Mouse (Mus musculus) cerebellum, adult 2 months (tissue): Measurements from ENCODE around the gene Ppp6r2. TPM values are rescaled to one million over a fixed set of nuclear protein-coding genes. Genes with fewer than 3 reads are reported as not detected.

ENCODE experiments used
- DNase-seq, 2 experiments: peaks; one replicate each; pipeline ENCODE4 v3.0.0; 2021
- H3K27ac ChIP-seq: fragments of 200-500 bp; 2 replicates; pipeline ENCODE4 v1.5.1; 2012; ENCODE audit warnings: low read length, control low read depth, inconsistent platforms; ENCODE audit not compliant: insufficient read depth
- H3K27me3 ChIP-seq: fragments of 200-500 bp; 2 replicates; pipeline ENCODE4 v1.6.1; 2012; ENCODE audit warnings: inconsistent platforms, mild to moderate bottlenecking, low read length, moderate library complexity; ENCODE audit not compliant: control insufficient read depth, insufficient read depth
- H3K4me1 ChIP-seq: fragments of 200-500 bp; 2 replicates; pipeline ENCODE4 v1.6.1; 2011; ENCODE audit warnings: low read length; ENCODE audit not compliant: control insufficient read depth, insufficient read depth
- H3K4me3 ChIP-seq: fragments of 200-500 bp; replicated peaks from 2 replicates; pipeline ENCODE3; 2011; ENCODE audit warnings: mild to moderate bottlenecking, low read depth, low read length, control low read depth; ENCODE audit not compliant: insufficient read depth
- CTCF ChIP-seq: fragments of 200-500 bp; IDR thresholded peaks from 2 replicates; pipeline ENCODE4 v1.5.1; 2011; ENCODE audit warnings: low read depth, mild to moderate bottlenecking, control low read depth, low read length, moderate library complexity, borderline replicate concordance; ENCODE audit not compliant: insufficient read depth
- POLR2A ChIP-seq: fragments of 200-500 bp; IDR thresholded peaks from 2 replicates; pipeline ENCODE4 v1.6.1; 2011; ENCODE audit warnings: low read length, control low read depth, borderline replicate concordance; ENCODE audit not compliant: insufficient read depth
- WGBS: fragments of 180-500 bp; shearing (Covaris S2); methylation state at CpG from one replicate; pipeline ENCODE4 v1.1.7; 2018; 5-methylcytosine and 5-hydroxymethylcytosine counted together
- polyA plus RNA-seq: library from polyadenylated mRNA; depleted of rRNA; stranded (reverse); fragments of >200 nt; gene quantifications from 2 replicates; pipeline ENCODE4 v1.2.3, GENCODE M21; 2012; rRNA removed

Gene Ppp6r2
- polyA plus RNA-seq, 1 experiment: 240 TPM

DNA sequence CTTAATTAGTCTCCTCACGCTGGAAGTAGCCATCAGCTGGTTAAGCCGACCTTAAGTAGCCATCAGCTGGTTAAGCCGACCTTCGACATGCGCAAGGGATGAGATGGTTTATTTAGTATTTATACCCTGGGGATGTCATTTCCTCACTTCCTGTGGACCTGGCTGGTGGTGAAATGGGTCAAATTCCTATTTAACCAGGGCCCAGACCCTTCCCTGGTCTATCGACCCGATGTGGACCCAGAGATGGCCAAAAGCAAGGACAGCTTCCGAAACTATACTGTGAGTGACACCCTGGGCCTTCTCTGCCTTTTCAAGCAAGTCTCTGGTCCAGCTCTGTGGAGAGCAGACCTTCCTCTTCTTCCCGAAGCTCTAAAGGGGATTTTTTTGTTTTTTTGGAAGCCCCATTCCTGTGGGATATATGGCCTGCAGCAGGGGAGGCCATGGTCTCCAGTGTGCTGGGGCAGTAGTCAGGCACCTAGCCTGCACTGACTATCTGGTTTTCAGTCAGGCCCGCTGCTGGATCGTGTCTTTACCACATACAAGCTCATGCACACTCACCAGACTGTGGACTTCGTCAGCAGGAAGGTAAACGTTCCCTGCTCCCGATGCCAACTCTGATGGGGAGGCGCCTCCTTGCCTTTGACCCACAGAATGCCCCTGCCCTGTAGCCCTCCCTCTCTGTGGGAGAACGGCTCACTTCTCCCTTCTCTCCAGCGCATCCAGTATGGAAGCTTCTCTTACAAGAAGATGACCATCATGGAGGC lies 123.6 kb downstream of the Ppp6r2 start:
- no peak overlapping the region for H3K27ac ChIP-seq
- H3K4me3 ChIP-seq: no peak overlapping the region
- TF ChIP-seq POLR2A (no peak), CTCF (no peak)
- no peak for DNase-seq
- H3K27me3 ChIP-seq: no peaks in the 10 kb centered on the region
- WGBS: 85% methylated on average over 17 of the region's 17 CpGs
- no peaks in the 10 kb centered on the region for H3K4me1 ChIP-seq

DNA sequence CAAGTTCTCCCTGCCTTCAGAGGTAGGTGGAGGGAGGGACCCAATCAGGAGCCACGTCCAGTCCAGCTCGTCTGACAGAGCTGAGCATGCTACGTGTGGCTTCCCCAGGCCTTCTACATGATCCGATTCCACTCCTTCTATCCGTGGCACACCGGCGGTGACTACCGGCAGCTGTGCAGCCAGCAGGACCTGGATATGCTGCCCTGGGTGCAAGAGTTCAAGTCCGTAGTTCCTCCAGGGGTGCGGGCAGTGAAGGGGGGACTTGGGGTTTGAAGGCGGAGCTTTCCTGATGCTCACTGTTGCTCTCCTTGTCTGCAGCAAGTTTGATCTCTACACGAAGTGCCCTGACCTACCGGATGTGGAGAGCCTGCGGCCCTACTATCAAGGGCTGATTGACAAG lies 125.1 kb downstream of the Ppp6r2 start:
- Histone ChIP-seq H3K4me1 (no peaks in the 10 kb centered on the region), H3K27ac (no peak overlapping the region), H3K27me3 (no peaks in the 10 kb centered on the region), H3K4me3 (no peak overlapping the region)
- 86% methylated on average over 14 of the region's 14 CpGs for WGBS
- no peak for DNase-seq
- no peak for TF ChIP-seq CTCF
- no peak for TF ChIP-seq POLR2A

Other genes starting within 250 kb of the Ppp6r2 start
- gene Mlc1, start 232.5 kb upstream of the Ppp6r2 start, polyA plus RNA-seq: 141 and 145 TPM in 2 replicates
- gene Mov10l1, start 228.6 kb upstream of the Ppp6r2 start, polyA plus RNA-seq: 0.02 TPM in 1 of 2 replicates, not detected in the other
- gene Panx2, start 151.8 kb upstream of the Ppp6r2 start, polyA plus RNA-seq: 134 and 155 TPM in 2 replicates
- 52.5 and 56.4 TPM in 2 replicates for gene Trabd, start 136.4 kb upstream of the Ppp6r2 start, polyA plus RNA-seq
- gene Selenoo, start 122.5 kb upstream of the Ppp6r2 start, polyA plus RNA-seq: 58.1 and 65.6 TPM in 2 replicates
- 77.4 and 82.1 TPM in 2 replicates for gene Tubgcp6, start 88.4 kb upstream of the Ppp6r2 start, polyA plus RNA-seq
- gene Hdac10, start 82.9 kb upstream of the Ppp6r2 start, polyA plus RNA-seq: 31.4 and 36.3 TPM in 2 replicates
- 112 and 128 TPM in 2 replicates for gene Mapk12, start 70.8 kb upstream of the Ppp6r2 start, polyA plus RNA-seq
- gene Mapk11, start 61.9 kb upstream of the Ppp6r2 start, polyA plus RNA-seq: 58.1 and 64.1 TPM in 2 replicates
- 127 and 141 TPM in 2 replicates for gene Plxnb2, start 30.8 kb upstream of the Ppp6r2 start, polyA plus RNA-seq
- 156 and 165 TPM in 2 replicates for gene Dennd6b, start 15.1 kb upstream of the Ppp6r2 start, polyA plus RNA-seq
- 321 and 324 TPM in 2 replicates for gene Sbf1, start 103.8 kb downstream of the Ppp6r2 start, polyA plus RNA-seq
- not detected in 2 replicates for gene Adm2, start 111.2 kb downstream of the Ppp6r2 start, polyA plus RNA-seq
- not detected in 2 replicates for gene Miox, start 122.8 kb downstream of the Ppp6r2 start, polyA plus RNA-seq
- 21.0 and 21.1 TPM in 2 replicates for gene Lmf2, start 144.1 kb downstream of the Ppp6r2 start, polyA plus RNA-seq
- 134 and 137 TPM in 2 replicates for gene Ncaph2, start 144.2 kb downstream of the Ppp6r2 start, polyA plus RNA-seq
- gene Sco2, start 162.3 kb downstream of the Ppp6r2 start, polyA plus RNA-seq: 59.7 and 60.3 TPM in 2 replicates
- 5.5 and 5.7 TPM in 2 replicates for gene Tymp, start 165.5 kb downstream of the Ppp6r2 start, polyA plus RNA-seq
- gene Odf3b, start 167.7 kb downstream of the Ppp6r2 start, polyA plus RNA-seq: 18.3 and 24.4 TPM in 2 replicates
- gene Klhdc7b, start 173.4 kb downstream of the Ppp6r2 start, polyA plus RNA-seq: 2.6 and 2.9 TPM in 2 replicates
- gene Syce3, start 198.9 kb downstream of the Ppp6r2 start, polyA plus RNA-seq: not detected in 2 replicates
- gene Cpt1b, start 214.3 kb downstream of the Ppp6r2 start, polyA plus RNA-seq: 7.8 and 8.2 TPM in 2 replicates
- gene C730034F03Rik, start 218.0 kb downstream of the Ppp6r2 start, polyA plus RNA-seq: 4.2 and 4.7 TPM in 2 replicates
- 0.15 and 0.51 TPM in 2 replicates for gene Gm44502, start 218.1 kb downstream of the Ppp6r2 start, polyA plus RNA-seq
- gene Chkb, start 218.4 kb downstream of the Ppp6r2 start, polyA plus RNA-seq: 101 and 102 TPM in 2 replicates
- gene Mapk8ip2, start 242.4 kb downstream of the Ppp6r2 start, polyA plus RNA-seq: 192 and 195 TPM in 2 replicates